Mouse (Mus musculus) embryonic facial prominence, embryonic 13.5 days (tissue): Measurements from ENCODE around the gene Psma4. TPM values are rescaled to one million over a fixed set of nuclear protein-coding genes. Genes with fewer than 3 reads are reported as not detected.

Experiments
- ATAC-seq: fragments of 200-750 bp; cut with Nextera tagmentation; 2 replicates; pipeline ENCODE4 v1.8.0; 2017; ENCODE audit warnings: low read depth; ENCODE audit not compliant: insufficient number of reproducible peaks, insufficient read depth, low FRiP score, low TSS enrichment
- H3K27ac ChIP-seq: fragments of 300-500 bp; sonication (generic); 2 replicates; pipeline ENCODE4 v1.5.1; 2015; ENCODE audit warnings: moderate library complexity, mild to moderate bottlenecking, inconsistent platforms
- H3K27me3 ChIP-seq: fragments of 300-500 bp; sonication (generic); 2 replicates; pipeline ENCODE4 v1.6.1; 2015; ENCODE audit warnings: mild to moderate bottlenecking, inconsistent platforms
- H3K36me3 ChIP-seq: fragments of 300-500 bp; sonication (generic); 2 replicates; pipeline ENCODE4 v1.6.1; 2015; ENCODE audit warnings: mild to moderate bottlenecking, inconsistent platforms
- H3K4me1 ChIP-seq: fragments of 300-500 bp; sonication (generic); 2 replicates; pipeline ENCODE4 v1.6.1; 2015; ENCODE audit warnings: inconsistent platforms
- H3K4me2 ChIP-seq: fragments of 300-500 bp; sonication (generic); 2 replicates; pipeline ENCODE4 v1.6.1; 2015; ENCODE audit warnings: moderate library complexity, mild to moderate bottlenecking, inconsistent platforms
- H3K4me3 ChIP-seq: fragments of 300-500 bp; sonication (generic); 2 replicates; pipeline ENCODE4 v1.5.1; 2015; ENCODE audit warnings: mild to moderate bottlenecking, inconsistent platforms
- H3K9ac ChIP-seq: fragments of 300-500 bp; sonication (generic); 2 replicates; pipeline ENCODE4 v1.6.1; 2015; ENCODE audit warnings: mild to moderate bottlenecking, inconsistent platforms
- H3K9me3 ChIP-seq: fragments of 300-500 bp; sonication (generic); 2 replicates; pipeline ENCODE4 v1.6.1; 2016; ENCODE audit warnings: inconsistent platforms
- WGBS: fragments of 180-500 bp; shearing (Covaris S2); methylation state at CpG from one replicate; pipeline ENCODE4 v1.1.7; 2015; ENCODE audit warnings: mixed read lengths; 5-methylcytosine and 5-hydroxymethylcytosine counted together
- polyA plus RNA-seq: library from polyadenylated mRNA; unstranded; fragments of >200 nt; fragmentation: Nextera tagmentation; extraction: Ambion mirVana; gene quantifications from 2 replicates; pipeline ENCODE4 v1.2.1, GENCODE M21; 2015

Gene Psma4
- polyA plus RNA-seq = 309 and 320 TPM in 2 replicates

- H3K27ac ChIP-seq = peak within 1 kb of the TSS; percentile 95
- no peaks in the 10 kb centered on the region for H3K9me3 ChIP-seq
- peak; percentile 100 for ATAC-seq
- H3K9ac ChIP-seq = peak within 1 kb of the TSS; percentile 90
- no peaks in the 10 kb centered on the region for H3K27me3 ChIP-seq
- peaks cover 20% of the 10 kb centered on the region for H3K4me1 ChIP-seq
- H3K4me3 ChIP-seq = peak within 1 kb of the TSS; percentile 92
- peaks cover 34% of the 10 kb centered on the region for H3K36me3 ChIP-seq
- under 1% methylated on average over 65 of the region's 65 CpGs for WGBS
- peak within 1 kb of the TSS; percentile 68 for H3K4me2 ChIP-seq
These were observed at the start of gene Psma4, which contains the start of gene AY074887 for GRCm38 (mm10) chr9:54950575-54951321. Gene Psma4, plus strand, starts transcription at chr9:54950790. Gene AY074887, minus strand, starts transcription at chr9:54950998.

GRCm38 (mm10) chr9:54909446-54909845 lies 41.1 kb upstream of the Psma4 start:
- no peaks in the 10 kb centered on the region for H3K9me3 ChIP-seq
- no peak overlapping the region for H3K27ac ChIP-seq
- H3K27me3 ChIP-seq = no peaks in the 10 kb centered on the region
- H3K4me3 ChIP-seq = no peak overlapping the region
- H3K4me2 ChIP-seq = no peak overlapping the region
- H3K4me1 ChIP-seq = no peaks in the 10 kb centered on the region
- H3K36me3 ChIP-seq = peaks cover 56% of the 10 kb centered on the region
- WGBS = 93% methylated on average over 5 of the region's 5 CpGs
- ATAC-seq = no peak
- no peak overlapping the region for H3K9ac ChIP-seq

DNA sequence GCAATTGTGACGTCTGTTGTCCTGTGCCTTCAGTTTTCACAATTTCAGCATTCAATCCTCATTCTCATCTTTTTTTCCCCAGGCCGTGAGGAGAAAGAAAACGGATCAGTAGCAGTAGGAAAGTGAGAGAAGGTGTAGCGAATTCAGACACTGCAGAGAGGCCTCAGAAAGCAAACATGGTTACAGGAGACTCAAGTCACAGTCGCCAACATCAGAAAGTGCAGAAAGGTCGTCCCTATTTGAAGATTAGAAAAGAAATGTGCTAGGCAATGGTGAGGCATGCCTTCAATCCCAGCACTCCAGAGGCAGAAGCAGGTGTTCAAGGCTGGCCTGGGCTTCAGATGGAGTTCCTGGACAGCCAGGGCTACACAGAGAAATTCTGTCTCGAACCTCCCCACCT lies 35.0 kb upstream of the Psma4 start:
- no peak for ATAC-seq

GRCm38 (mm10) chr9:54916401-54916800 lies 34.2 kb upstream of the Psma4 start:
- peak overlapping the region; percentile 66; the same call in 1 of the 2 replicates for H3K4me3 ChIP-seq
- ATAC-seq = no peak
- no peak overlapping the region for H3K9ac ChIP-seq
- 73% methylated on average over 8 of the region's 8 CpGs for WGBS
- no peak overlapping the region for H3K27ac ChIP-seq
- H3K36me3 ChIP-seq = peaks cover 8% of the 10 kb centered on the region; the same call in 1 of the 2 replicates
- peaks cover 9% of the 10 kb centered on the region for H3K4me1 ChIP-seq
- no peaks in the 10 kb centered on the region for H3K9me3 ChIP-seq
- H3K4me2 ChIP-seq = peak overlapping the region; percentile 78
- no peaks in the 10 kb centered on the region for H3K27me3 ChIP-seq

More for the DNA sequence above, 35.0 kb upstream of the Psma4 start:
- Histone ChIP-seq H3K4me1 (peaks cover 9% of the 10 kb centered on the region), H3K9me3 (no peaks in the 10 kb centered on the region), H3K9ac (no peak overlapping the region), H3K4me3 (no peak overlapping the region), H3K27ac (no peak overlapping the region), H3K27me3 (no peaks in the 10 kb centered on the region), H3K36me3 (peaks cover 9% of the 10 kb centered on the region; the same call in 1 of the 2 replicates), H3K4me2 (no peak overlapping the region)
- 68% methylated on average over 7 of the region's 7 CpGs for WGBS

GRCm38 (mm10) chr9:54917010-54917677 lies 33.4 kb upstream of the Psma4 start, which contains the start of gene Hykk:
Gene Hykk, plus strand, starts transcription at chr9:54917283.
- peak within 1 kb of the TSS; percentile 85 for H3K9ac ChIP-seq
- H3K4me1 ChIP-seq = peaks cover 9% of the 10 kb centered on the region
- H3K4me3 ChIP-seq = peak within 1 kb of the TSS; percentile 66
- no peaks in the 10 kb centered on the region for H3K9me3 ChIP-seq
- H3K36me3 ChIP-seq = peaks cover 6% of the 10 kb centered on the region
- no peaks in the 10 kb centered on the region for H3K27me3 ChIP-seq
- under 1% methylated on average over 34 of the region's 34 CpGs for WGBS
- peak within 1 kb of the TSS; percentile 52; the same call in 1 of the 2 replicates for H3K27ac ChIP-seq
- ATAC-seq = peak; percentile 97
- H3K4me2 ChIP-seq = peak within 1 kb of the TSS; percentile 78

DNA sequence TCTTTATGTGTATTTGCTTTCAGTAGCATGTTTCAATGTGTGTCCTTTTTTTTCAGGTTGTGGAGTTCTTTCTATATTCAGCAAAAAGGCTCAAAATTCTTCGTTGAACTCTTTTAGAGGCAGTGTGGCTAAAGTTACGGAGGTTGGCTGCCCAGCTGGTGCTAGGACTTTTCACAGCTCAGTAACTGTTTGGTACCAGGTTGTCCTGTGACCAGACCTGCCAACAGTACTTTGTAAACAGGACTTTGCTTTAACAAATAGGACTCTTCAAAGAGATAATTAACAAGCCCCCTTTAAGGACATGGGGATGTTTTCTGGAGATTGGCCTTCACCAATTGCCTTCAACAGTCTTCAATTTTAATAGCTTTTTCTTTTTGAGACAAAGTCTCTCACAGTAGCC lies 32.4 kb upstream of the Psma4 start:
- Histone ChIP-seq H3K27ac (no peak overlapping the region), H3K4me2 (peak overlapping the region; percentile 78), H3K9me3 (no peaks in the 10 kb centered on the region), H3K9ac (no peak overlapping the region), H3K4me1 (peaks cover 9% of the 10 kb centered on the region), H3K36me3 (peaks cover 13% of the 10 kb centered on the region), H3K4me3 (peak overlapping the region; percentile 66), H3K27me3 (no peaks in the 10 kb centered on the region)
- 71% methylated on average over 2 of the region's 2 CpGs for WGBS
- no peak for ATAC-seq

DNA sequence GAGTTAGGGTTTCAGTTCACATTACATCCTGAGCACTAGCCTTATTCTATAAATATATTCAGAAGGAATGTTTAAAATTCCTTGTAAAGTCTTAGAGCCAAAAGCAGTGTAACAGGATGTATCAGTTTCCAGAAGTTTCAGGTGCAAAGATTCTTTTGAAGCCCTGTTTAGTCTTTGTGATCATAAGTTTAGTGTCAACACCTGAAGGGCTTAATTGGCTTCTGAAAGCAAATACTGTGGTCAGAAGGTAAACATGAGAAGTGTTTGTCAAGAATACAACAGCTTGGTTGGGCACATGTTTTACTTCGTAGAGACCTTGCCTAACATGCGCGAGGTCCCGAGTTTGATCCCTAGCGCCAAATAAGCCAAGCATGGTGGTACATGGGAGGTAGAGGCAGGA lies 31.8 kb upstream of the Psma4 start:
- H3K27me3 ChIP-seq = no peaks in the 10 kb centered on the region
- 92% methylated on average over 5 of the region's 5 CpGs for WGBS

GRCm38 (mm10) chr9:54919946-54920345 lies 30.6 kb upstream of the Psma4 start:
- Histone ChIP-seq H3K27ac (no peak overlapping the region), H3K4me1 (peaks cover 9% of the 10 kb centered on the region), H3K4me2 (no peak overlapping the region), H3K4me3 (no peak overlapping the region), H3K9ac (no peak overlapping the region), H3K9me3 (no peaks in the 10 kb centered on the region), H3K27me3 (no peaks in the 10 kb centered on the region), H3K36me3 (peaks cover 13% of the 10 kb centered on the region)
- no peak for ATAC-seq
- WGBS = 49% methylated on average over 4 of the region's 4 CpGs

More for the DNA sequence above, 31.8 kb upstream of the Psma4 start:
- Histone ChIP-seq H3K4me2 (no peak overlapping the region), H3K4me3 (no peak overlapping the region), H3K9me3 (no peaks in the 10 kb centered on the region), H3K36me3 (peaks cover 13% of the 10 kb centered on the region), H3K4me1 (peaks cover 9% of the 10 kb centered on the region), H3K9ac (no peak overlapping the region), H3K27ac (no peak overlapping the region)
- ATAC-seq = no peak

- Histone ChIP-seq H3K4me1 (no peaks in the 10 kb centered on the region), H3K27ac (no peak overlapping the region), H3K4me3 (no peak overlapping the region), H3K36me3 (no peaks in the 10 kb centered on the region), H3K27me3 (no peaks in the 10 kb centered on the region), H3K9me3 (no peaks in the 10 kb centered on the region), H3K4me2 (no peak overlapping the region), H3K9ac (no peak overlapping the region)
- WGBS = 88% methylated on average over 1 of the region's 1 CpGs
- no peak for ATAC-seq
These were observed 19.8 kb upstream of the Psma4 start for GRCm38 (mm10) chr9:54930741-54931140.

GRCm38 (mm10) chr9:54931765-54932164 lies 18.8 kb upstream of the Psma4 start:
- Histone ChIP-seq H3K27me3 (no peaks in the 10 kb centered on the region), H3K4me3 (no peak overlapping the region), H3K4me2 (no peak overlapping the region), H3K9ac (no peak overlapping the region), H3K9me3 (no peaks in the 10 kb centered on the region), H3K27ac (no peak overlapping the region), H3K36me3 (no peaks in the 10 kb centered on the region), H3K4me1 (no peaks in the 10 kb centered on the region)
- 4% methylated on average over 1 of the region's 1 CpGs for WGBS
- ATAC-seq = no peak

- Histone ChIP-seq H3K27me3 (no peaks in the 10 kb centered on the region), H3K36me3 (0 out of 2 replicates have a peak, but pooled peaks cover 3% of the 10 kb centered on the region), H3K4me3 (no peak overlapping the region), H3K4me2 (no peak overlapping the region), H3K9ac (no peak overlapping the region), H3K27ac (no peak overlapping the region), H3K9me3 (no peaks in the 10 kb centered on the region), H3K4me1 (no peaks in the 10 kb centered on the region)
- no peak for ATAC-seq
- WGBS = 75% methylated on average over 2 of the region's 2 CpGs
These were observed 18.2 kb upstream of the Psma4 start for GRCm38 (mm10) chr9:54932379-54932778.
